Mouse (Mus musculus): ENCODE measurements around the gene Tpgs1. TPM values are rescaled to one million over a fixed set of nuclear protein-coding genes. Genes with fewer than 3 reads are reported as not detected.
"Not testable (repeated sequence)": the region's sequence is repeated elsewhere in the genome, so short reads cannot be mapped to it uniquely, and the experiment has no call there.

Tpgs1 gene
- total RNA-seq, 2 experiments from 2014 or later: 17.5 to 21.1 TPM

DNA sequence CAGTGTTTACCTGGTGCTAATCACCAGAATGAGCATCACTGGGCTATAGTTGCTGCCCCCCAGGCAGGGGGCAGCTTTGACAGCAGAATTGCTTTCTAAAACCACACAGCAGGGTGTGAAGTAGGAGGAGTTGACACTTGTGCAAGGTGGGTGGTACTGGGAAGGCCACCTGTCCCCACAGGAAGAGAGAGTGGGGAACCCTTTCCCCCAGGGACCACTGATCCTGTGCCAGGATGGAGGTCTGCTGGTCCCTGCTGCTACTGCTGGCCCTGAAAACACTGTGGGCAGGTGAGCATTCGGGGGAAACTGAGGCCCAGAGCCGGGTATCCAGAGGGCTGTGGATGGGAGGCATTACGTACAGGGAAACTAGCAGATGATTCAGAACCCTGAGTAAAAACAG, 20.0 kb downstream of the Tpgs1 start:
- ATAC-seq (ENCODE audit: poor library complexity, severe bottlenecking): no peak

DNA sequence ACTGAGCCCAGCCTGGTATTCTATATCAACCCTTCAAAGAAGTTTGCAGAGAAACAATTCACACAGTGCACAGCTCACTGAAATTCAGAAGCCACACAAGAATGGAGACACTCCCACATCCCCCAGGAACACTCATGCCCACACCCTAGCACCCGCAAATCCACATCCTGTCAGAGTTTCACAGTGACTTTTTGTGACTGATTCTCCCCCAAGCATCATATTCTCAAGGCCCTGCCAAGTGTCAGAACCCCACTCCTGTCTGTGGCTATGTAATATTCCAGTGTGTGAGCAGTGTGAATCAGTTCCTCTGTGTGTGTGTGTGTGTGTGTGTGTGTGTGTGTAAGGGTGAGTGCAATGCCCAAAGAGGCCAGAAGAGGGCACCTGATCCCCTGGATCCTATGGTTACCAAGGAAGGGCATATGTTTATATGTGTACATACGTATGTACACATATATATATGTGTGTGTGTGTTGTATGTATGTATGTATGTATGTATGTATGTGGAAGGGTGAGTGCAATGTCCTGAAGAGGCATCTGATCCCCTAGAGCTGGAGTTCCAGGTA, 22.9 kb downstream of the Tpgs1 start:
- no peak for ATAC-seq (ENCODE audit: poor library complexity, severe bottlenecking)

DNA sequence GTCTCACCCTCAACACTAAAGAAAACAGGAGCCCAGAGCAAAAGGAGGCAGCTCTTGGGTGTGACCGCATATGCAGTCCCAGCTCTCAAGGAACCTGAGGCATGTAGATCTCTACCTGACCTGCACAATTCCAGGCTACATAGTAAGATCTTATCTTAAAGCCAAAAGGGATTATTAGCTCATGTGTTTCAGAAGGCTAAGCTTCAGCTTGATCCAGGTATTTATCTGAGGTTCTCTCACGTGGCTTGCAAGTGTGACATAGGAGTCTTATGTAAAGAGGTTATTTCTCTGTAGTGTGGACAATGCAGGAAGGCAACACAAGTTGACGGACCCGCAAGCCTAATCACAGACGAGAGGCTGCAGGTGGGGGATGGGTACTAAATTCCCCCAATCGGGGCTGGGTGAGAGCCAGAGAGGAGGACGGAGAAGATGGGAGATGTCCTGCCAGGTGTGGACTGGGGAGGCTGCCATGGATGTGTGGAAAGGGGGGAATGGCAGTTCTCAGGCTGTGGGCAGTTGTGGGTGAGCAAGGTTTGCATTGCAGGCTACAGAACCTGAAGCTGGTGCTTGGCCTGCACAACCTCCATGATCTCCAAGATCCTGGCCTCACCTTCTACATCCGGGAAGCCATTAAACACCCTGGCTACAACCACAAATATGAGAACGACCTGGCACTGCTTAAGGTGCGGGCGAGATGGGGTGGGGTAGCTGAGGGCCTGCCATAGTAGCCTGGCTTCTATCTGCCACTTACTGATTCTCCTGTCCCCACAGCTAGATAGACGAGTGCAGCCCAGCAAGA, 24.6 kb downstream of the Tpgs1 start:
- no peak for ATAC-seq (ENCODE audit: poor library complexity, severe bottlenecking)

DNA sequence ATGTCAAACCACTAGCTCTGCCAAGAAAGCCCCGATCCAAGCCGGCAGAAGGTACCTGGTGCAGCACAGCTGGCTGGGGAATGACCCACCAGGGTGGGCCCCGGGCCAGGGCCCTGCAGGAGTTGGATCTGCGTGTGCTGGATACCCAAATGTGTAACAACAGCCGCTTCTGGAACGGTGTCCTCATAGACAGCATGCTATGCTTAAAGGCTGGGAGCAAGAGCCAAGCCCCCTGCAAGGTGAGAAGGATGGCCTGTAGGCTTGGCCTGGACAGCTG, 25.1 kb downstream of the Tpgs1 start:
- no peak for ATAC-seq (ENCODE audit: poor library complexity, severe bottlenecking)

DNA sequence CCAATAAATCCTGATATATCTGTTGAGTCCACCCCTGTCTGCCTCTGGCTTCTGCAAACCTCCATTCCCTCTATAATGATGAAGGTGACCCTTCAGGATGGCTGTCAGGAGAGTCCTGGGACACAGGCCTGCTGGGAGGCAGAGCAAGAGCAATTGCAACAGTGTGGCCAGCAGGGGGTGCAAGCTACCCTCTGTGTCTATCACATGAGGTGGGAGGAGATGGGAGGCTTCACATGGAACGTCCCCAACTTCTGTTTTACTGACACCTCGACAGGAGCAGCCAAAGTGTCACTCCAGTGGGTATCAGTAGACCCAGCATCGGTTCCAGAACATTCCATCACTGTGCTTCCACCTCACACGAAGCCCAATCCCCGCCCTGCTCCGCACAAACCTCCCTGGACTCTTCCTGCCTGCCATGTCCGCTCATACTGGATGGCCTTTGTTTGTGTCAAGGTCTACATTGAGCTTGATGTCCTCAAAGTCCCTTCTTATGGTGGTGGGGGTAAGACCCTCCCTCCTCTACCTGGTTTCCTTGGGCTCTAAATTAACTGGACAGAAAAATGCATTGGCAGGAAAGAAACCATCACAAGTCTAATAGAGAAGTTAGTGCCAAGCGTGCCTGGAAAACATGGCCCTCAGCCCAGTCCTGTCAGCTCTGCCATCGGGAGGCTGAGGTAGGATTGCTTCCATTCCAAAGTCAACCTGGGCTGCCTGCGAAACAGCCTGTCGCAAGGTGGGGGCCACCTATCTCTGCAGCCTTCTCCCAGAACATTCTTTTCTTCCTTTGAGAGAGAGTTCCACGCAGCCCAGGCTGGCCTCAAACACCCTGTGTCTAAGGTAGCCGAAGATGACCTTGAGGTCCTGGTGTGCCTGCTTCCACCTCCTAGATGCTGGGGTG, 26.3 kb downstream of the Tpgs1 start:
- peak; percentile 86 for ATAC-seq (ENCODE audit: poor library complexity, severe bottlenecking)

DNA sequence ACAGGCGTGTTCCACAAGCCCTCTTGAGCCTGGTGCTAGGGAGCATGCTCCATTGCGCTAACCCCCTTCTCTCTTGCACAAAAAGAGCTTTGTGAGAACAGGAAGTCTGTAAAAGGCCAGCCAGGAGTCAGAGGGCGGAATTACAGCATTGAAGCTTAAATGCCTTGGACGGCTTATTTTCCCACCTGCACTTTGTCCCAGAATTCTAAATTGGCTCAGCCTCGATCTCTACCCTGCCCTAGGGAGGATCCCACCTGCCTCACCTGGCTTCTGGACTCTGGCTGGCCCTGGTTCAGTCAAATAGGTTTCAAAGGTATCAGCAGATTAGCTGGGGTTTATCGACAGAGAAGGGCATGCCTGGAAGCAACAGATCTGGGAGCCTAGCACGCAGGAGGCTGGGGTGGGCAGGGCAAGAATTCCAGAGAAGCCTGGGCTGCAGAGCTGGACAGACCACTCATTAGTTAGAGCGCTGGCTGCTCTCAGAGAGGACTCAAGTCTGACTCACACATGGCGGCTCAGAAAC, 27.0 kb downstream of the Tpgs1 start:
- ATAC-seq (ENCODE audit: poor library complexity, severe bottlenecking): peak; percentile 64

DNA sequence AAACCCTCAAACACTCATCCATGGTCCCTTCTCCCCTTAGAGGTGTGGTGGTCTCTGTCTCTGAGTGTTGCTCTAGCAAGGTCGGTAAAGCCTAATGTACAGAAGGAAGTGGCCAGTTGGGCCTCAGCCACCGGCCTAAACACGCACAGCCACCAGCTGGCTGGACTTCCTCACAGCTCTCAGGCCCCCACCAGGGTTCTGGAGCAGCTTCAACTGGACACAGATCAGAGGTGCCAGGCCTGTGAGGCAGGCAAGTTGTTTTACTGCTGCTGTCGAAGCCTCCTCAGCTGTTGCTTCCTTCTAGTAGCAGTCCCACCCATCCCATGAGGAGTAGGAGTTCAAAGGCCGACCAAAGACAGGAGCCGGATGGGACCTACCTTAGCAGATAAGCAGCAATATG, 28.7 kb downstream of the Tpgs1 start:
- 0 out of 2 replicates have a peak, but pooled peaks have one; percentile 22 for ATAC-seq (ENCODE audit: poor library complexity, severe bottlenecking)

DNA sequence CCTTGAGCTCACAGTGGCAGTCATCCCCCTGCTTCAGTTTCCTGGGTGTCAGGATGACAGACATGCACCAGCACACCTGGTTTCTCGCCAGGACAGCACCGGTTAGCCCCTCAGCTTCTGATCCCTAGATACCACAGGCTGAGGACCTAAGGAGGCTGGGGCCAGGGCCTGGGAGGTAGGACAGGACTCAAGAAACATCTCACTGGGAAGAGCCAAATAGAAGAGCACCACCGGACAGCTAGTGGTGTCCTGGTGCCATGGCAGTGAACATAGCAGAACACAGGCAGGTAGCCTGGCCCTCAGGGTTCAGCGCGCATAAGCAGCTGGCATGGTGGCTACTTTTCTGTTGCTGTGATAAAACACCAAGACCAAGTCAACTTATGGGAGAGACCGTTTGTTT, 29.3 kb downstream of the Tpgs1 start:
- ATAC-seq (ENCODE audit: poor library complexity, severe bottlenecking): no peak

DNA sequence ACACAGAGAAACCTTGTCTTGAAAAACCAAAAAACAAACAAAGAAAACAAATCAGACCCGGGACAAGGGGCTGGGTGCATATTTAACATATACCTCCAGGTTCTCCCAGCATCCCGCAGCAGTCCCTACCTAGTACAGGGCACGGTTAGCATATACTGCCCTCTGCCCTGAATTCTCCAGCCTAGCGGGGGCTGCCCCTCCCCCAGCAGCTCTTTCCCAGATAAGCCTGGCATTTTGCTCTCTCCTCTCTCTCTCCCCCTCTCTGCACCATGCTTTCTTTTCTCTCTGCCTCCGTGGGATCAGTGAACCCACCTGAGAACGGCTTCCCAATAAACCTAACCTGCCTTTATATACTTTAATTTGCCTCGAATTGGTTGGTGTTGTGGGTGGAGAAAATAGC, 31.5 kb downstream of the Tpgs1 start:
- ATAC-seq (ENCODE audit: poor library complexity, severe bottlenecking): no peak

DNA sequence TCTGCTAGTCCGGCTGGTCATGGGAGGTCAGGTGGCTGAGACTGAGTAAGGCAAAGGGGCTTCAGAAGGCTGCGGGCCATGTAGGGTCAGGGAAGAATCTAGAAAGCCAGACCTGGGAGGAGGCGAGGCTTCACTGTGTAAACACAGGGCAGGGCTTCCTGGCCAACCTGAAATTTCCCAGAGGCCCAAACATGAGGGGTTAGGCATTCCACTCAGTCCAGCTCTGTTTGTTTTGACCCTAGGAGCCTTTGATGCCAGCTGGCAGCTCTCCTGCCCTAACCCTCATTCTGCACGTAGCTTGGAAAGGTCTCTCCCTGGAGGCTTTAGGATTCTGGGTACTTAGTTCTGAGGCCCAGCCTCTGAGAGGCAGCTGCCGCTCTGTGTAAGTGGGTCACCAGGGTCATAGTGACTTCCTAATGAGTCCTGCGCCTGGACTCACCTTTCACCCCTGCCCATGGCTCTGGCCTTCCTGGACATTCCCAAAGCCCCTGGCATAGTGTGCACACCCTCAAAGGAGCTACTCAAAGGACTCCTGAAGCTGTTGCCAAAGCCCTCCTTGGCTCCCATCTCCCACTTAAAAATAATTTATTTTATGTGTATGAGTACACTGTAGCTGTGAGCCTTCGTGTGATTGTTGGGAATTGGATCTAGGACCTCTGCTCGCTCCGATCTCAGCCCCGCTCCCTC, 32.4 kb downstream of the Tpgs1 start:
- ATAC-seq (ENCODE audit: poor library complexity, severe bottlenecking): no peak

DNA sequence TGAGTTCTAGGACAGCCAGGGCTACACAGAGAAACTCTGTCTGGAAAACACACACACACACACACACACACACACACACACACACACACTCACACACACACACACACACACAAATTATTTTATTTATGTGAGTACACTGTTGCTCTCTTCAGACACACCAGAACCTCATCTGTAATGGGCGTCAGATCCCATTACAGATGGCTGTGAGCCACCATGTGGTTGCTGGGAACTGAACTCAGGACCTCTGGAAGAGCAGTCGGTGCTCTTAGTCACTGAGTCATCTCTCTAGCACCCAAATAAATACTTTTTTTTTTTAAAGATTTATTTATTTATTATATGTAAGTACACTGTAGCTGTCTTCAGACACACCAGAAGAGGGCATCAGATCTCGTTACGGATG, 33.8 kb downstream of the Tpgs1 start:
- ATAC-seq (ENCODE audit: poor library complexity, severe bottlenecking): not testable (repeated sequence)

DNA sequence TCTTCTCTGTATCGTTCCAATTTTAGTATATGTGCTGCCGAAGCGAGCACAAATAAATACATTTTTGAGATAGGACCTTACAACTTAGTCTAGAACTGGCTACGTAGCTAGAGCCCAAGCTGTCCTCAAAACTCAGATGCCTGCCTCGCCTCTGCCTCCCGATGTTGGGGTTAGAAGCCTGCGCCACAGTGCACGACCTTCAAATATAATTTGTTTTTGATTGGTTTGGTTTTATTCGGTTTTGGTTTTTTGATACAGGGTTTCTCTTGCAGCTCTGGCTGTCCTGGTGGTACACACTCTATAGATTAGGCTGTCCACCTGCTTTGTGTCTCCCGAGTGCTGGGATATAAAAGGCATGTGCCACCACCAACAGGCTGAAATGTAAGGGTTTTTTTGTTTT, 34.4 kb downstream of the Tpgs1 start:
- ATAC-seq (ENCODE audit: poor library complexity, severe bottlenecking): no peak

DNA sequence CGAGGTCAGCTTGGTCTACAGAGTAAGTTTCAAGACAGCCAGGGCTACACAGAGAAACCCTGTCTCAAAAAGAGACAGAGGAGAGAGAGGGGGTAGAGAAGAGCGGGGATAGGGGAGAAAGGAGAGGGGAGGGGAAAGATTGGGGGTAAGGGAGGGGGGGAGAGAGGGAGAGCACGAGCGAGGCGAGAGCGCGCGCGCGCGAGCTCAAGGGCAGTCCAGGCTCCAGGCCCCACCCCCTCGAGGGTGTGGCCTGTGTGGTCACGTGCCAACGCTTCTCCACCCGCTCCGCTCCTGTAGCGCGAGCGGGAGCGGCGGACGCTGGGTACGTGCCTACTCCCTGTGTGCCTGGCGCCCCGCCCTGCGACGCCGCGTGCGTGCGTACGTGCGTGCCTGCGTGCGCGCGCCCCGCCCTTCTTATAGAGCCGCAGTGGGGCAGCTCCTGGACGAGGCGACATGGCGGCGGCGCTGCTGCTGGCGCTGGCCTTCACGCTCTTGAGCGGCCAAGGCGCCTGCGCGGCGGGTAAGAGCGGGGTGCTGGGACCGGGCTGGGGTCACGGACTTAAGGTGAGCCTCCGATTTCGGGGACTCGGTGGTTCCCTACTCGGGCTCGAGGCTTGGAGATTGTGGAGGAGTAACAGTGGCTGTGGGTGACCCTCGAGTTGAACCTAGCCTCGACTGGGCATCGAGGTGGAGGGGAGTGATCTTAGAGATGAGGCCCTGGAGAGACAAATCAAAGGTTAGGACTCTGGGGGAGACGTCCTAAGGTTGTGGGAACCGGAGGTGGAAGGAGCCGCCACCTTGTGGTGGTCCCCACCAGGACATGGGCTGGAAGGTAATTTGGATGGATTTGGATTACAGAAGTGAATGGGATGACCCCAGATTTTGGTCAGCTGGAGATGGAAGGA, 35.1 kb downstream of the Tpgs1 start, which contains the start of gene Bsg:
TSS of gene Bsg (plus strand) at position 427 of the 905 bp plus-strand sequence.
- ATAC-seq (ENCODE audit: poor library complexity, severe bottlenecking): peak; percentile 98

DNA sequence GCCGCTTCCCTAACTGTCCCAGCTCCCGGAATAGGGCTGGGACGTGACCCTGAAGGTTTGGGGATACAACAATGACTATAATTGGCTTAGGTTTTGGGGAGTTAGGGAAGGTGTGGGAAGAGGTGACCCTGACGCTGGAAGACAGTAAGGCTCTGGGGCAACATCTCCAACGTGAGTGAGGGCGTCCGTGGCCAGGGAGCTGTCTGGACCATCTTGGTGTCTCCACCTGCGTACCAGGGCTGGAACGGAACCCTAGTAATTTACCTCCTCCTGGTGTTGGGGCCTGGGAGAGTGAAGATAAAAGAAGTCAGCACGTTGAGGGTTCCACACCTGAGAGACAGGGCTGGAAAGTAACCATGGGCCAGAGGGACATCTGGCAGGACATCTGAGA, 35.8 kb downstream of the Tpgs1 start:
- ATAC-seq (ENCODE audit: poor library complexity, severe bottlenecking): no peak

DNA sequence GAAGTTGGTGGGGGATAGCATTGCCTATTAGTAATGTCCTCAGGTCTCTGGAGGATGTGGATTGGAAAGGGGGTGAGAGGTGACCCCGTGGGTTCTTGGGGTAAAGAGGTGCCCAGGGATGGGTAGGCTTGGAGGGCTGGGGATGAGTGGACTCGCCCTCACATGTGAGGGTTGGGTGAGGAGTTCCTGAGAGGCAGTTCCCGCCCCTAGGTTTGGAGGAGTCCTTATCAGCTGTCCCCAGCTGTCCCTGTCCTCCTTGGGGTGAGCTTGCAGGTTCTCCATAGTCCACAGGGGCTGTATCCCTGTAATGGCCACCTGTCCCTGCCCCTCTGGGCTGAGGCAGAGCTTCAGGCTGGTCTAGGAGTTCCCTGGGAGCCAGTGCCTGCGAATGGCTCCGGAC, 36.8 kb downstream of the Tpgs1 start:
- ATAC-seq (ENCODE audit: poor library complexity, severe bottlenecking): no peak

DNA sequence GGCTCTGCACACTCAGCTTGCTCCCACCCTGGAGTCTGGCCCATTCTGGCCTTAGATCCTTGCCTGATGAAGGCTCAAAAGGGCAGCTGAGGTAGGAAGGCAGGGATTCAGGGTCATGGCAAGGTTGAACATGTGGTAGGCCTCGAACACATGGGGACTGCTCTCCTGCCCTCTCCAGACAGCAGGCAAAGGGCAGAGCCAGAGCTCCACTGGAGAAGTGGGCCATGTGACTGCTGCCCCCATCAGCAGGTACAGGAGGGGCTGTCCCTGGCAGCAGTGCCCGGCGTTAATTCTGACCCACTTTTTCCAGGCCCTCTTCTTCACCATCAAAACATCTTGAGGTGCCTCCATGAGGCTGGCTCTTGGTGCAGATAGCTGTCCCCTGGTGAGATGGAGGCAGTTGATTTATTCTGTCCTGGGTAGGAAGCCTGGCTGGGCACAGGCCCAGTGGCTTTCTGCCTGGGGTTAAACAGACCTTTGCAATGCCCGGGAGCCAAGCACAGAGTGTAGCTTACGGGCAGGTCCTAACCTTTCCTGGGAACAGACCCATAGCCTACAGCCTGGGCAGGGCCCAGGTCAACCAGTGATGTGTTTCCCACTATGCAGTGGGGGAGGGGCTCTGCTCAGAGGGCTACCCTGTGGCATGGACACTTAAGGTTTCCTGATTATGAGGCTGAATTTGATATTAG, 37.4 kb downstream of the Tpgs1 start:
- no peak for ATAC-seq (ENCODE audit: poor library complexity, severe bottlenecking)

DNA sequence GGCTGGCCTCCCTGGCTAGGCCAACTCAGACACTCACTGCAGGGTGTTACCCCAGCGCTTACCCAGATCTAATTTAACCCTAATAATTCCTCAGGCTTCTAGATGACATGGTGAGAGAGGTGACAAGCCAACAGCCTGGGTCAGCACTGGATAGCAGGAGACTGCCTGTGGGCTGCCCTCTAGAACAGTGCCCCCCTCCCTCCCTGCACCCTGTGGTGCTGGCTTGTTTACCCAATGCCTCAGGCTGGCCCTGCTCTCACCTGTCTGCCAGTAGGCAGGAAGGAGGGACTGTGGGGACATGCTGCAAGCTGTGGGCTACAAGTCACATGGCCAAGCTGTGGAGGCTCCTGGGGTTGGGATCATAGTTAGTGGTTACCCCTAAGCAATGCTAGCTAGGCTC, 38.0 kb downstream of the Tpgs1 start:
- ATAC-seq (ENCODE audit: poor library complexity, severe bottlenecking): no peak

DNA sequence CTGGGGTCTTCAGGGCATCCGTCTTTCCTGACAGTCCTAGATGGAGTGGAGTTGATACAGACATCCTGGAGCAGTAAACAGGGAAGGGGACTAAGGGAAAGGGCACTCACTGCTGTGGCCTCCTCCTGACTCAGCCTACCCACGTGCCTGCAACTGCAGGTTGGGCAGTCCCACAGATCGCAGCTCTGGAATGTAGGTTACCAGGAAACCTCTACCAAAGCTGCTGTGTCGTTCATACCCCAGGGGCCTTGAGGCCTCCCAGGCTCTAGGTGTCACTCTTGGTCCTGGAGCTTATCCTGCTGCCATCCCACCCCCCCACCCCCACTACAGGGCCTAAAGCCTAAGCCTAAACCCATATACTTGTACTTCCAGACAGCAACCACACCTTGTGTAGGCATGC, 38.6 kb downstream of the Tpgs1 start:
- ATAC-seq (ENCODE audit: poor library complexity, severe bottlenecking): no peak

DNA sequence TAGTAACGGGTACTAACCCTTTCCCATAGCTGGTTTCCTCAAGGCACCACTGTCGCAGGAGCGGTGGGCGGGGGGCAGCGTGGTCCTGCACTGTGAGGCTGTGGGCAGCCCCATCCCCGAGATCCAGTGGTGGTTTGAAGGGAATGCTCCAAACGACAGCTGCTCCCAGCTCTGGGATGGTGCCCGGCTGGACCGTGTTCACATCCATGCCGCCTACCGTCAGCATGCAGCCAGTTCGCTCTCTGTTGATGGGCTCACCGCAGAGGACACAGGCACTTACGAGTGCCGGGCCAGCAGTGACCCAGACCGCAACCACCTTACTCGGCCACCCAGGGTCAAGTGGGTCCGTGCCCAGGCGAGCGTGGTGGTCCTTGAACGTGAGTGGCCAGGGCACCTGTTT, 39.5 kb downstream of the Tpgs1 start:
- ATAC-seq (ENCODE audit: poor library complexity, severe bottlenecking): no peak
